Mouse (Mus musculus) CH12.LX (cell line): Measurements from ENCODE around the gene Abo.

ENCODE experiments used
- CHD1 ChIP-seq: IDR thresholded peaks from 2 replicates; pipeline ENCODE4 v1.6.1; 2012; ENCODE audit warnings: low read depth, low read length, improper control_type of control experiment, inconsistent platforms
- GABPA ChIP-seq: IDR thresholded peaks from 2 replicates; pipeline ENCODE4 v1.6.1; 2012; ENCODE audit warnings: low read depth, low read length, improper control_type of control experiment, inconsistent platforms; ENCODE audit not compliant: insufficient replicate concordance
- HCFC1 ChIP-seq: IDR thresholded peaks from 2 replicates; pipeline ENCODE4 v1.6.1; 2012; ENCODE audit warnings: low read depth, mild to moderate bottlenecking, inconsistent platforms, low read length, improper control_type of control experiment
- MAZ ChIP-seq: IDR thresholded peaks from 2 replicates; pipeline ENCODE4 v1.6.1; 2012; ENCODE audit warnings: low read depth, mild to moderate bottlenecking, inconsistent platforms, low read length, improper control_type of control experiment, moderate library complexity
- PAX5 ChIP-seq: IDR thresholded peaks from 2 replicates; pipeline ENCODE4 v1.6.1; 2012; ENCODE audit warnings: low read length, inconsistent platforms, mixed read lengths
- POLR2A ChIP-seq: IDR thresholded peaks from 2 replicates; pipeline ENCODE4 v1.6.1; 2011; ENCODE audit warnings: low read depth, mild to moderate bottlenecking, improper control_type of control experiment, low read length
- UBTF ChIP-seq: IDR thresholded peaks from 2 replicates; pipeline ENCODE4 v1.6.1; 2012; ENCODE audit warnings: low read depth, mild to moderate bottlenecking, inconsistent platforms, low read length, improper control_type of control experiment, moderate library complexity

- no peak for TF ChIP-seq PAX5
- no peak for TF ChIP-seq CHD1
- TF ChIP-seq HCFC1, result peak; percentile 80
- TF ChIP-seq UBTF, result peak; percentile 13; the same call in 1 of the 2 replicates
- TF ChIP-seq POLR2A, result peak; percentile 99
- no peak for TF ChIP-seq MAZ
- TF ChIP-seq GABPA, result no peak
Observed at GRCm38 (mm10) chr2:26910124-26910993, 45.6 kb upstream of the Abo start, which contains the start of the genes Med22 and Rpl7a.
